Mouse (Mus musculus) urinary bladder, postnatal 10 days (tissue): ENCODE measurements at regions not wholly inside any gene's neighbourhood (a gene's known extent, or its start where the extent isn't known, plus 50 kb on each side); places are given as distances from the start of the nearest gene placed in this dataset.

Source experiments
- DNase-seq: peaks from one replicate; pipeline ENCODE4 v3.0.0; 2022; ENCODE audit warnings: low spot score

DNA sequence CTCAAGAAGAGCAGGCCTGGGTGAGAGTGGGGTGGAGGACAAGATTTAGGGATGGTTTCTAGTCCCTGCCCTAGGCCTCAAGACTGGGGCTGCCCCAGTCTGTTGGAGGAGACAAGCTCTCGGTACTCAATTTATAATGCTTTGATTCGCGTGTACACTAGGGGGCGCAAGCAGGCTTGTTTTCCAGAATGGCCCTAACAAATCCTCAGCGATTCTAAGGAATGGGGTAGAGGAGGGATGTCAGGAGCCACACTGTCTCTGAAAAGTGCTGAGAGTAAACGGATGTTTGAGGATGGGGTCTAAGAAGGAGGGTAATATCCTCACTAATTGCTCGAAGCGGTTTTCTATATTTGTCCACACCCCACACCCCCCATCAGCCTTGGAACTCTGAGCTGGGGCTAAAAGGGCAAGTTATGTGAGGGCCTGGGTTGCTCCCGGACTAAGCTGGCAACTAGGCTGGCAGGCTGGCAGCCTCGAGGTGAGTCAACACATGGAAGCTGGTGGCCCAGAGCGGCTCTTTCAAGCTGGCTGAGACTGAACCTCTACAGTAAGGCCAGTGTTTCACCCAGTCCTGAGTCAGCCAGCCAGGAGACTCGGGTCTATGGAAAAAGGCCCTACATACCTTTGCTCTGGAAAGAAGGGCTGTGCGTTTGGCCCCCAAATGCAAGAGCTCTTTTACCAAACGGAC is 176.7 kb downstream of the Ttc8 start:
- DNase-seq: peak; percentile 49

DNA sequence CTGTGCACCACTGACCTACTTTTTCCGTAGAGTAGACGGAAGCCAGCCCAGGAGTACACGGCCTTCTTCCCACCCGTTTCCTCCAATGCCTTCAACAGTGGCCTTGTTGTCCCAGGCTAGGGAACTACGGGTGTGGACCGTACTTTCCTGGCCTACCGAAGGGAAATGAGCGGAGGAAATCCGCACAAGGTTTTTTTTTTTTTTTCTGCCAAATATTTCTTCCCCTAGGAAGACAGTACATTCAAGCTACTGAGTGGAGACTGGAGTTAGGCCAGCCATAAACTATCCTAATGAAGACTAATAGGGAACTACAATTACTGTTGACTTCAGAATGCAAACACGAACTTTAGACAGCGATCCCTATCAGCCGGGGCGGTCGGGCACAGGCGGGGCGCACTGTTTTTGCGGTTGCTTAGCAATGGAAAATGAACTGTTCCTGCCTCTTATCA is 177.3 kb downstream of the Ttc8 start:
- no peak for DNase-seq

DNA sequence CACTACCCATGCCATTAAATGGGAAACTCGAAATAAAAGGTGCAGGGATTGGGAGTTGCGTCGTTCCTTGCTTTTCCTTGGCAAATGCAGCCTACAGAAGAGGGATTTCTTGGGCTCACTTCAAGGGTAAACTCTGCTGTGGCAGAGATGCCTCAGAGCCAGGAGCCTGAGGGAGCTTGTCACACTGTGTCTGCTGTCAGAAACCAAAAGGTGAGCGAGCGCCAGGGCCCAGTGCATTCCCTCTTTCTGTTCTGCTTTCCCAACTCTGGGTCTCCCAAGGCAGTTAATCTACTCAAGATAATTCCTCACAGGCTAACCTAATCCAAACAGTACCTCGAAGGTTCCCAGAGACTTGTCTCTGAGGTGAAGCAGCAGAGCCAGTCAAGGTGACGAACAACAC is 179.5 kb downstream of the Ttc8 start:
- DNase-seq: no peak

DNA sequence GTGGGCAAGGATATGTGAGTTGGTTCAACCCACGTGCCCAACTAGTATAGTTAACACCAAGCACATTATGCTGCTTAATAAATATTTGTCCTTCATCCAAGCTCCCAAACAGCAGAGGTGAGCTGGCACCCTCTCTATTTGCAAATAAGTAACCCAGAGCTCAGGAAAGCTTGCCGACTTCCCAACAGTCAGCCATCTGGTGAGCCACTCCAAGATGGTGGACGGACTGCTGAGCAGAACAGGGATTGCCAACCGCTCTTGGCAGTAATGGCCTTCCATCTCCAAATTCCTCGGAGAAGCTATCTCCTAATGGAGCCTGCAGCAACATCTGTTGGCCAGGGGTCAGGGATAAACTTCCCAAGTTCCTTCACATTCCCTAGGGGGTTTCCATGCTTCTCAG is 188.2 kb downstream of the Ttc8 start:
- no peak for DNase-seq

GRCm38 (mm10) chr12:99113781-99114180 is 193.4 kb downstream of the Ttc8 start:
- DNase-seq: no peak

DNA sequence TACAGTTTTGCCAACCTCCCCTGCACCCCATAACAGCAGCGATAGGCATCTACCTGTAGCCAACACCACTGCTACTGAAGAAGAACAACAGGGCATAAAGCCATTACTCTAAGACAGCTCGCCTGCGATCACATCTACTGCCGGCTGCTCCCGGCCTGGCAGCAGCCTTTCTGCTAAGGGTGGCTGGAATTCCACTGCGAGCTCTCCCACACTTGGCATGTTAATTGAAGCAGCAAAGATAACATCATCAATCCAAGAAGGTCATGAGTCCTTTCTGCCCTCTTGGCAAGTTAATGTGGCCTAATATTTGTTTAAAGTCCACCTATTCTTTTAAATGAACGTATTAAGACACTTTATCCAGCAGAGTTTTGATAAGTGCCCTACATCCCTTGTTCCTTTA is 196.1 kb downstream of the Ttc8 start:
- no peak for DNase-seq

- no peak for DNase-seq
Observed at GRCm38 (mm10) chr12:99118381-99119115, 198.2 kb downstream of the Ttc8 start.

DNA sequence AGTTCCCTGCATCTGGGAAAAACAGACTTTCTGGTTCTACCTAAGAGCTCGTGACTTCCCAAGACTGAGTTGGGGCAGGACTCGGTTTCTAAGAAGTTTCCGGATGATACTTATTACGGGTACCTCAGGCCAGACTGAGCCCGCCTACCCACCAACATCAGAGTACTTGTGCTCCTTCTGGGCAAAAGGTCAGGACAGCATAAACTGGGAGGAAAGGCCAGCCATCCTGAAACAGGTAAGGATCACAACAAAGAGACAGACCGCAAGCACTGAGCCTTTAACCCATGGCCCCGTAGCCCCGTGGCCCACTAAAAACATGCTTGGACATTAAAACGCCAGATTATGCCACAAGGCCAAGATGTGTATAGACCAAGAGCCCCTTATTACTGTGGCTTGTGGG is 199.6 kb downstream of the Ttc8 start:
- no peak for DNase-seq

DNA sequence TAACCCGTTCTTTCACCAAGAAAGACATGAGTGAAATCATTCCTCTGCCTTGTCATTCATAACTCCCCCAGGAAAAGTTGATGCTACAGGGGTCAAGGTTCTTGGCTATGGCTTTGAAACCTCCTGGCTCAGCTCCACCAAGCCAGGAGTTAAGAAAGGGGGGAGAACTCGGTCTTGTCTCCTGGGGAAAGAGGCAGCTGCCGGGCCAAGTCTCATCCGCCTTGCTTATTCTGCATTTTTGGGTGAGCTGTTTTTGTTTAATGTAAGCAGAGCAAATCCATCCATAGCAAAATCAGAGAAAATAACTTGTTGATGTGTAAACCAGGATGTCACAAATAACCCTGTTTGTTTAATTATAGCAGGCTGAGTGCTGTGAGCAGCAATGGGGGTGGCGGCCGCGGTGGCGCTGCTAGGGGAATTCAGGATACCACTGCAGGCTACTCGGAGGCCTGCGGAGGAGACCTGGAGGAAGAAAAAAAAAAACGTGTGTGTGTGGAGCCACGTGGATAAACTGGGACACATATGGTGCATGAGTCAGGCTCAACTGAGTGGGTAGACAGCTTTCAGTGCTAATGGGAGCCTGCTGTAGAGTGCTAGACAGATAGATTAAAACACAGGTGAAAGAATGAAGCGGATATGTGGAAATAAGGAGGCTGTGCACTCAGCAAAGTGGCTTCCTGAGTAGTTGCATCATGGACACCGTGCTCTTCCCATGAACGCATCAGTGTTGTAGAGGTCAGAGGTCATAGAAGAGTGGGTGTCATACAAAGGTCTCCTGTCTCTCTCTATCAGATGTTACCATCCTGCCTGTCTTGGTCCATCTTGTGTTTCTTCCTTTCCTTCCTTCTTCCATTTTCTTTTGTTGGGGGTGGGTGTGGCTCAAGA is 203.5 kb downstream of the Ttc8 start:
- DNase-seq: no peak

GRCm38 (mm10) chr12:99126129-99126528 is 205.8 kb downstream of the Ttc8 start:
- no peak for DNase-seq
